Mouse (Mus musculus) ES-Bruce4 (cell line): ENCODE measurements around the gene F7. TPM values are rescaled to one million over a fixed set of nuclear protein-coding genes. Genes with fewer than 3 reads are reported as not detected.

ENCODE experiments used
- H3K27ac ChIP-seq: 2 replicates; pipeline ENCODE4 v1.5.1; 2012; ENCODE audit warnings: low read length, inconsistent platforms; ENCODE audit not compliant: insufficient read depth
- H3K27me3 ChIP-seq: 2 replicates; pipeline ENCODE4 v1.6.1; 2012; ENCODE audit warnings: mild to moderate bottlenecking, low read length, inconsistent platforms; ENCODE audit not compliant: control insufficient read depth, poor library complexity, insufficient read depth, severe bottlenecking
- H3K36me3 ChIP-seq: 2 replicates; pipeline ENCODE4 v1.6.1; 2012; ENCODE audit warnings: inconsistent platforms, mild to moderate bottlenecking, low read length, moderate library complexity; ENCODE audit not compliant: control insufficient read depth, poor library complexity, insufficient read depth, severe bottlenecking
- H3K4me1 ChIP-seq: one replicate; pipeline ENCODE4 v1.8.1; 2011; ENCODE audit warnings: low read length; ENCODE audit not compliant: control insufficient read depth, insufficient read depth
- H3K4me3 ChIP-seq: 2 replicates; pipeline ENCODE4 v1.5.1; 2011; ENCODE audit warnings: low read depth, mild to moderate bottlenecking, low read length
- H3K9ac ChIP-seq: 2 replicates; pipeline ENCODE4 v1.6.1; 2012; ENCODE audit warnings: low read depth, mild to moderate bottlenecking, inconsistent platforms; ENCODE audit not compliant: poor library complexity, severe bottlenecking
- H3K9me3 ChIP-seq: replicated peaks from 2 replicates; pipeline ENCODE4 v1.6.1; 2012; ENCODE audit warnings: mild to moderate bottlenecking, low read length, inconsistent platforms; ENCODE audit not compliant: control insufficient read depth, poor library complexity, insufficient read depth, severe bottlenecking
- CTCF ChIP-seq: IDR thresholded peaks from one replicate; pipeline ENCODE4 v1.8.1; 2011; ENCODE audit warnings: low read depth, low read length
- EP300 ChIP-seq: IDR thresholded peaks from 2 replicates; pipeline ENCODE4 v1.6.1; 2011; ENCODE audit warnings: low read depth, low read length; ENCODE audit not compliant: insufficient read depth
- POLR2A ChIP-seq: IDR thresholded peaks from one replicate; pipeline ENCODE4 v1.8.1; 2011; ENCODE audit warnings: low read length; ENCODE audit not compliant: insufficient read depth
- polyA plus RNA-seq: library from polyadenylated mRNA; stranded (reverse); fragments of >200 nt; gene quantifications from 2 replicates; pipeline ENCODE4 v1.2.4, GENCODE M21; 2011; ENCODE audit warnings: low read depth; ENCODE audit not compliant: missing spikeins, insufficient read depth, insufficient read length

F7 gene
- polyA plus RNA-seq, 1 experiment: not detected

DNA sequence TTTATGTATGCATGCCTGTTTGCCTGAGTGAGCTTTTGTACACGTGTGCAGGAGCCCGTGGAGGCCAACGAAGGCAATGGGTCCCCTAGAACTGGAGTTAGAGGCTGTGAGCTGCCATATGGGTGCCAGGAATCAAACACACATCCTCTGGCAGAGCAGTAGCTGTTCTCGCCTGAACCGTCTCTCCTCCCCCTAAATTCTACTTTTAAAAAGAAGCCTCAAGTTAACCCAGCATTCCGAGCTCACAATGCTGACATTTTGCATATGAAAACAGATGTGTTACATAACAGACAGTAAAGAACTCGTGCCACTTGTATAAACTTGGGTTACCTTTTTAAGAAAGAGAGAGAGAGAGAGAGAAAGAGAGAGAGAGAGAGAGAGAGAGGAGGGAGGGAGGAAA lies 51.7 kb downstream of the F7 start:
- TF ChIP-seq CTCF (no peak), POLR2A (no peak), EP300 (no peak)
- Histone ChIP-seq H3K4me1 (no peaks in the 10 kb centered on the region), H3K4me3 (no peak overlapping the region), H3K9me3 (no peaks in the 10 kb centered on the region), H3K27me3 (no peaks in the 10 kb centered on the region), H3K9ac (no peak overlapping the region), H3K36me3 (peaks cover 49% of the 10 kb centered on the region), H3K27ac (no peak overlapping the region)

Other genes with a start within 250 kb of the F7 start
- gene Mcf2l, start 152.2 kb upstream of the F7 start, polyA plus RNA-seq: 15.5 and 18.3 TPM in 2 replicates
- 0.24 TPM in 1 of 2 replicates, not detected in the other for gene F10, start 11.3 kb downstream of the F7 start, polyA plus RNA-seq
- gene Proz, start 34.9 kb downstream of the F7 start, polyA plus RNA-seq: not detected in 2 replicates
- gene Pcid2, start 79.4 kb downstream of the F7 start, polyA plus RNA-seq: 44.1 and 44.8 TPM in 2 replicates
- 68.0 and 83.3 TPM in 2 replicates for gene Cul4a, start 79.6 kb downstream of the F7 start, polyA plus RNA-seq
- gene Lamp1, start 133.1 kb downstream of the F7 start, polyA plus RNA-seq: 231 and 247 TPM in 2 replicates
- gene Grtp1, start 174.6 kb downstream of the F7 start, polyA plus RNA-seq: 29.0 and 35.2 TPM in 2 replicates
- gene Adprhl1, start 228.1 kb downstream of the F7 start, polyA plus RNA-seq: not detected in 2 replicates